Mouse (Mus musculus) MEL-GATA-1-ER (cell line): ENCODE data around the gene AC131692.1.
A peak's percentile ranks its signal among the peaks of the same experiment; 100 is the strongest.

Experiments
- DNase-seq: peaks from one replicate; pipeline ENCODE4 v3.0.0-alpha.2; 2012; ENCODE audit warnings: low read depth; ENCODE audit errors: extremely low read depth

The AC131692.1 gene

GRCm38 (mm10) chr19:6094119-6094518, at the start of gene AC131692.1:
TSS of gene AC131692.1 (plus strand) at chr19:6094419.
- no peak for DNase-seq

- peak; percentile 71 for DNase-seq
These were observed 48.6 kb upstream of the AC131692.1 start for GRCm38 (mm10) chr19:6045366-6046293.

GRCm38 (mm10) chr19:6046294-6047153, 47.7 kb upstream of the AC131692.1 start, which contains the start of gene Syvn1:
TSS of gene Syvn1 (plus strand) at chr19:6046576.
- DNase-seq = peak; percentile 95

DNA sequence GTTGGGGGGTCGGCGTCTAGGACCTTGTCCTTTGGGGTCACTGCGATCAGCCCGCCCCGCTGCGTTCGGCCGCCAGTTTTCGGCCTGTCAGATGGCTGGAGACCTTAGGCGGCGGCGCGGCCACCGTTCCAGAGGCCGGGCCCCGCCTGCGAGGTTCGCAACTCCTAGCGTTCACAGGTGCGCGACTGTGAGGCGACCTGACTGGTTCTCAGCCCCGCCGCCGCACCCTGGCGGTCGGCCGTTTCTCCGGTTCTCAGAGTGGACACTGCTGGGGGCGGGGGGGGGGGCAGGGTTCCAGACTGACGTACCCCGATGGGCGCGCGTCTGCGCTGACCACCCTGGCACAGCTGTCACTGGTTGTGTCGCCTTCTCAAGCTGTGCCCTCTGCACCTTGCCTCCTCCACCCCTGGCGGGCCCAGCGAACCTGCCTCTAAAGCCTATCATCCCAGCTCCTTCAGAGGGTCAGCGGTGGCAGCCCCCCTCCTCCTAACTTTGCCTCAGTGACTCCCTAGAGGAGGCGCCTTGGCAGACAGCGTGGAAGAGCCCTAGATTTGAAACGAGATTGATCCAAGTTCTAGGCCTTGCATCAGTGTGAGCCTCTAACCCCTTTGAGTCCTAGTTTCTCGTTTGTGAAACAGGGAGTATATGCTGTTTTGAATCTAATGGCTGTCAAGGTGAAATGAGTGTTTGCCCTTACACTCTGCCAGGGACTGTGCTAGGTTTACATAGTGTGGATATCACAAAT, 46.9 kb upstream of the AC131692.1 start:
- no peak for DNase-seq

DNA sequence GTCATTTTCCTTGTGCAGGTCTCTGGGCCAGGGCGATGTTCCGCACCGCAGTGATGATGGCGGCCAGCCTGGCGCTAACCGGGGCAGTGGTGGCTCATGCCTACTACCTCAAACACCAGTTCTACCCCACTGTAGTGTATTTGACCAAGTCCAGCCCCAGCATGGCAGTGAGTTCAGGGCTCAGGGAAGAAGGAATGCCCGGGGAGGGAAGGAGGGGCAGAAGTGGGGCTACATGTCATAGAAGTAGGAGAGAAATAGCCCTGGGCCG, 46.4 kb upstream of the AC131692.1 start:
- no peak for DNase-seq

DNA sequence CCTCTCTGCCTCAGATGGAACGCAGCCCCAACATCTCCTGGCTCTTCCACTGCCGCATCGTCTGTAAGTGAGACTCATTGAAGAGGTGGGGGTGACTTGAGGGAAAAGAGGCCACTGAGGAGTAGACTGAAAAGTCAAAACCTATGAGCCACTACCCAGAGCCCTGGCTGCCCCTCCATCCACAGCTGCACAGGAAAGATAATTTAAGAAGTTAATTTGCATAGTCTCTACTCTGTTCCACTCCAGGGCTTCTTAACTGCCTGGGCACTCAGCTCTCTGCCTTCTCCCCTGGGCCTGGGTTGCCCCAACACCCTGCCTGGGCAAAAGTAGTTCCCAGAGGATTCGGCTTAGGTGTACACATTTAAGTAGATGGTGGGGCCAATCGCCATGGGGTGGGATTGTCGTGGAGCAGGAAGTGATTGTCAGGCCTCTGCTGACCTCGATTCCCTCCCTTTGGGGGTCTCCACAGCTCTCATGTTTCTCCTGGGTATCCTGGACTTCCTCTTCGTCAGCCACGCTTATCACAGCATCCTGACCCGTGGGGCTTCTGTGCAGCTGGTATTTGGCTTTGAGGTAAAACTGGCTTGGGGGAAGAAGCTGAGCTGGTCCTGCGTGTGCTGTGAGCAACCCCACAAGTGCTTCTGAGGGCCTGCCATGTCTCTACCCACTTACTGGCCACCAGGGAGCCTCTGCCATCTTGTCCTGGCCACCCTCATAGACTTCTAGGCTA, 45.4 kb upstream of the AC131692.1 start:
- DNase-seq = peak; percentile 65

GRCm38 (mm10) chr19:6052516-6052915, 41.7 kb upstream of the AC131692.1 start:
- DNase-seq = no peak

GRCm38 (mm10) chr19:6054296-6054695, 39.9 kb upstream of the AC131692.1 start:
- DNase-seq = no peak

GRCm38 (mm10) chr19:6056696-6057095, 37.5 kb upstream of the AC131692.1 start:
- DNase-seq = no peak

- peak; percentile 79 for DNase-seq
These were observed 36.7 kb upstream of the AC131692.1 start, which contains the start of the genes Mrpl49 and Fau for GRCm38 (mm10) chr19:6057313-6058096. TSS of gene Mrpl49 (minus strand) at chr19:6057785. TSS of gene Fau (plus strand) at chr19:6057844.

DNA sequence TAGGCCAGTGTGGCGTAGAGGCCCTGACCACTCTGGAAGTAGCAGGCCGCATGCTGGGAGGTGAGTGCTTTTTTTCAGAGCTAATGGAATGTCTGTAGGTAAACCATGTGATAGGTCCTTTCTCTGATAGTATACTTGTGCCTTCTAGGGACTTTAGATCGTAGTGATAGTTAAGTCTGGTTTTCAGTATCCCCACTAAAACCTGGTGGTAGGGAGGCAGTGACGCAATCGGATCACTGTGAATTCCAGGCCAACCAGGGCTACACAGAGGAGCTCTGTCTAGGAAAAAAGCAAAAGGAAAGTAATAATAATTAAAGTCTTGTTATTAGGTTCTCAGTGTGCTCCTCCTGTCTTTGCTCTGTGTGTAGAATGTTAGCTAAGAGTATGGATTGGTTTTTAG, 35.7 kb upstream of the AC131692.1 start:
- DNase-seq = no peak

- DNase-seq = no peak
These were observed 35.3 kb upstream of the AC131692.1 start for GRCm38 (mm10) chr19:6058966-6059365.

- peak; percentile 94 for DNase-seq
These were observed 33.1 kb upstream of the AC131692.1 start, which contains the start of gene Znhit2 for GRCm38 (mm10) chr19:6061021-6061533. TSS of gene Znhit2 (plus strand) at chr19:6061192.

DNA sequence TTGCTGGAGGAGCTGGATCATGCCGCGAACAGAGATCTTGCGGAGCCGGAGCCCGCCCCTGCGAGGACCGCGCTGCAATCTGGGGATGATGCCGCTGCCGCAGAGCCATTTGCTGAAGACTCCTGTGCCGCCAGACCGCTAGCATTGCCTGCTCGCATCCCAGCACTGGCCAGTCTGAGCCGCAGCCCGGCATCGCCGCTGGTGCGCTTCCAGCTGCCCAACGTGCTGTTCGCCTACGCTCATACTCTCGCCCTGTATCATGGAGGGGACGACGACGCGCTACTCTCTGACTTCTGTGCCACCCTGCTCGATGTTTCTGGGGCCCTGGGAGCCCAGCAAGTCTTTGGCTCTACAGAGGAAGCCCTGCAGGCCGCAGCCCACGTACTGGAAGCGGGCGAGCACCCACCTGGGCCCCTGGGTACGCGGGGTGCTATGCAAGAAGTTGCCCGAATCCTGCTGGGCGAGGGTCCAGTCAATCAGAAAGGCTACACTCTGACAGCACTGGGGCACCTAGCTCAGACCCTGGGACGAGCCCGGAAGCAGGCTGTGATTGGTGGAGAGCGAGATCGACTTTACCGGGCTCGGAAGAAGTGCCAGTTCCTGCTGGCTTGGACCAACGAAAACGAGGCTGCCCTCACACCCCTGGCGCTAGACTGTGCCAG, 32.4 kb upstream of the AC131692.1 start:
- DNase-seq = peak; percentile 52

DNA sequence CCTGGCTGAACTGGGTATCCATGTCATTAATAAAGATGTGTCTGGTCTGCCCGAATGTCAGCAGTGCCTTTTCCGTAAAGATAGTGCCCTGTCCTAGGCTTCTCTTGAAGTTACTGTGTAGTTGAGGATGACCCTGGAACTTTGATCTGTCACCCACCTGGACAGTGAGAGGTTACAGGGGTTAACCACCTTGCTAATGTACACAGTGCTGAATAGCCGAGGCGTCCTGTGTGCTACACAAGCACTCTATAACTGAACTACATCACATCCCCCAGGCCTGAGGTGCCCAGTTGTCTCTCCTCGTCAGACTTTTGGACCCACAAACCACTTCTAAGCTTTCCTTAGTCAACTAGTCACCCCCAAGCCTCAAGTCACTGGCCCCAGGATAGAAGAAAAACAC, 31.8 kb upstream of the AC131692.1 start:
- no peak for DNase-seq

- no peak for DNase-seq
These were observed 31.1 kb upstream of the AC131692.1 start for GRCm38 (mm10) chr19:6063081-6063480.

GRCm38 (mm10) chr19:6066571-6066970, 27.6 kb upstream of the AC131692.1 start:
- no peak for DNase-seq

DNA sequence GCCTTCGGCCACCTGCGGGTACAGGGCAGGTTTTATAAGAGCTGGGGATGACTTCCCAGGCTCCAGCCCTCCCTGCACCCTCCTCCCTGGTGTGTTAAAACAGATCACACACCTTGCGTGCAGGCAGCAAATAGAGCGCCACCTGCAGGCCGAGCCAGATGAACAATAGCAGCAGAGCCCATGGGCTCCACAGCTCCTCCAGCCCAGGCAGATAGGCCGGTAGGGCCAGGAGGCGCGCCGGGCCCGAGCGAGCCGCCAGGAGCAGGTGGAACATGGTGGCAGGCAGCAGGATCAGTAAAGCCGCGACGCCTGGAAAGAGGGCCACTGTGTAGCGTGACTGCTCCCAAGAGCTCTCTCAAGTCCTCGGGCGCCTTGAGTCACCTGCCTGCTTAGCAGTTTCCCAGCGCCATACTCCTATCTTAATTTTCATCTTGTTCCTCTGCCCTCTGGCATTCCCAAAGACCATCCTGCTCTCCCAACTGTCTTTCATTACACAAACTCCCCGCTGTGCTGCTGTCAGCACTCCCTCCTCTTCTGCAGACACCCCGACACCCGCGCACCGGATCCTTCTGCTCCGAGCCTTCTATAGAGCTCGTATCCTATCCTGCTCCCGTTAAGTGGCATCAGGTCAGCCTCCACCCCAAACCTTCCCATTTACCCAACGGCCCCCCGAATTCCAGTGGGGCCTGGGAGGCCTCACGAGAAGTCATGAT, 27.1 kb upstream of the AC131692.1 start:
- DNase-seq = peak; percentile 72
